Mouse (Mus musculus): ENCODE results near the gene Arfgap1.

The Arfgap1 gene

GRCm38 (mm10) chr2:180985635-180986034 lies 18.6 kb downstream of the Arfgap1 start:
- no peak for DNase-seq (ENCODE audit: low spot score in 2 of 2)

DNA sequence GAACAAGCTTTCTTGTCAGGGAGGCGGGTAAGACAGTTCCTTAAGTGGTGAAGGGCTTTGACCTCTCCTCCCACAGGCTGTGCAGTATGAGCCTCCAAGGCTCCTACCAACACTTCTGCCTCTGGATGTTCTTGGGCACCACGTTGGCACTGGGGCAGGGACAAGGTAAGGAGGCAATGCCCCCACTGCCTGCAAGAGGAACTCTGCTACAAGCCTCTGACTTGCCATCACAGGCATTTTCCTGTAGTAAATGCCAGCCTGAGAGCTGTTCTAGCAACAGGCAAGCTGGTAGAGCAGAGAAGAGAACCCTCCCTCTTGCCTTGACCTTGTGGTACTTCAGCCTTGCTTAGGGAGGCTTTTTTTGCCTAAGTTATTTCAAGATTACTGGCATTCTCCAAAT lies 19.4 kb downstream of the Arfgap1 start, which contains the start of gene Col20a1:
Col20a1 (plus strand) TSS at position 87 of the 400 bp plus-strand sequence.
- no peak for DNase-seq (ENCODE audit: low spot score in 2 of 2)

GRCm38 (mm10) chr2:180987001-180987400 lies 20.0 kb downstream of the Arfgap1 start:
- no peak for DNase-seq (ENCODE audit: low spot score in 2 of 2)

- no peak for DNase-seq (ENCODE audit: low spot score in 2 of 2)
Observed at GRCm38 (mm10) chr2:180987432-180988030, 20.5 kb downstream of the Arfgap1 start.

DNA sequence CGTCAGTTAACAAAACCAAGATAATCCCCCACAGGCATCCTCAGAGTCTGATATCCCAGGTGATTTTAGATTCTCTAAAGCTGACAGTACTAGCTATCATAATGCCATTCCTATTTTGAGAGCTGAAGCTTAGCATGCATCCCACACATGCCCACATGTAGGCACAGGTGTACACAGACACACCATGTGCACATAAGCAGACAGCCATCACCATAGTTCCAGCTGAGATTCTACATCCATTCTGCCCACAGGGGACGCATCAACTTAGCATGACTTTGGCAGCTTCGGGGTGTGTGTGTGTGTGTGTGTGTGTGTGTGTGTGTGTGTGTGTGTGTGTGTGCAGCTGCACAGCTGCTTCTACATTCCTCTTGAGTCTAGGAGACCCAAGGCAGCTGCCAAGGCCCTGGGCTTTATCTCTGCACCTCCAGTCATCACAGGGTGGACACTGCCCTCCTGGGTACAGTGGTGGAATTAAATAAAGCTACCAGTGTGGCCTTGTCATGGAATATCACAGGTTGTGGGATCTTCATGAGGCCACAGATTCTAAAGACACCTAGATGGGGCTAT lies 21.4 kb downstream of the Arfgap1 start:
- DNase-seq (ENCODE audit: low spot score in 2 of 2): no peak

DNA sequence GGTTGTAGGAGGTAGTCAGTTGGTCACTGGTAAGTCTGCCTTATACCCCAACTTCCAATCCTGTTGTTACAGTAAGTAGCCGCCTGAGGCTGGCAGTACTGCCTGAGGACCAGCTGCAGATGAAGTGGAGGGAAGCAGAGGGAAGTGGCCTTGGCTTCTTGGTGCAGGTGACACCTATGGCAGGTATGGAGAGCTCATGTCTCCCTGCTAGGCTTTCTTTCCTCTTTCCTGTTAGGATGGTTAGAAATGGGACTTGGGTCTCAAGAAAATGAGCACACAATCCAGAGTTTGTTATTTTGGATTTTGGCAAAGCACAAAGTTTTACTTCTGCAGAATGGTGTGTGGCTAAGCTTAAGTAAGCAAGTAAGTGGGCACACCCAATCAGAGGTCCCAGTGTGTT lies 21.9 kb downstream of the Arfgap1 start:
- no peak for DNase-seq (ENCODE audit: low spot score in 2 of 2)

DNA sequence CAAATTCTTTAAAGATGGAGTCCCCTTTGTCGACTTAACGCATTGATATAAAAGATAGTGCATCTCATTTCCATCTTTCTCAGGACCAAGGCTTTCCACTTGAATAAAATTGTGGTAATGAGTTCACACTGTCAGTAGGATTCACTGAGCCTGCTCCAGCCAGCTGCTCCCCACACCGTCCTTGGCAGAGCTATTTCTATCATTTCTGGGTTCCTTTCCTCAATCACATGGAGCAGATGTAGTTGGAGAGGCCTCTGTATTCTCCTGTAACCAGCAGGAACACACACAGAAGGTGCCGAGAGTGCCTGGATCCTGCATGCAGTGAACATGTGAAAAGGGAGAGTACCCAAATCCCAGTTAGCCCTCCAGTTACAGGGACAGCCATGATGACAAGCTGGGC lies 23.3 kb downstream of the Arfgap1 start:
- DNase-seq (ENCODE audit: low spot score in 2 of 2): no peak

- DNase-seq (ENCODE audit: low spot score in 2 of 2): no peak
Observed at GRCm38 (mm10) chr2:180994360-180994759, 27.3 kb downstream of the Arfgap1 start.

DNA sequence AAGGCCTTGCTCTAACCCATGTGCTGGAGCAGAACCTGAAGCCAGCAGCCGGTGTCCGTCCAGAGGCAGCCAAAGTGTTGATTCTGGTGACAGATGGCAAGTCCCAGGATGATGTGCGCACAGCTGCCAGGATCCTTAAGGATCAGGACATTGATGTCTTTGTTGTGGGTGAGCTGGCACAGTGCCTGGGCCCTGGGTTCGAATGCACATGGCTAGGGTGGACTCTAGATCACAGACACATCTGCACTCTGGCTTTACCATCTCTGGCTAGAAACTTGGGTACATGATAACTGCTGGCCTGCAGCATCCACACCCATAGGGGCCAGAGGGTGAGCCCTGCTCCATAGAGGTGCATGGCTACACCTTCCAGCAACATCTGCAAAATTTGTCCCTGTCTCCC lies 28.4 kb downstream of the Arfgap1 start:
- no peak for DNase-seq (ENCODE audit: low spot score in 2 of 2)

DNA sequence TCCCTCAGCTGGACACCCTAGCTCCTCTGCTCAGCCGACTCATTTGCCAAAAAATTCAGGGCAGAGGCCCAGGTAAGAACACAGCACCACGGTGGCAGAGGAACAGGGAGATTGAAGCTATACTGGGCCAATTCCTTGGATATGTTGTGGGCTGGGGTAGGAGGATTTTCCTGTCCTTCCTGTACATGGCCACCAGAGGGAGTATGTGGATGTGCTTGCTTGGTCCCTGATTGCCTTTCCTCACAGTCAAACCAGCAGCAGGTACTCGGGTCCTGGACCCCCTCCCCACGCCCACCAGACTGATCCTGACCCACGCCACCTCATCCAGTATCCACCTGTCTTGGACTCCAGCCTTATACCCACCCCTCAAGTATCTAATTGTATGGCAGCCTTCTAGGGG lies 29.4 kb downstream of the Arfgap1 start:
- peak; percentile 42 to 60 for DNase-seq (ENCODE audit: low spot score in 2 of 2)

DNA sequence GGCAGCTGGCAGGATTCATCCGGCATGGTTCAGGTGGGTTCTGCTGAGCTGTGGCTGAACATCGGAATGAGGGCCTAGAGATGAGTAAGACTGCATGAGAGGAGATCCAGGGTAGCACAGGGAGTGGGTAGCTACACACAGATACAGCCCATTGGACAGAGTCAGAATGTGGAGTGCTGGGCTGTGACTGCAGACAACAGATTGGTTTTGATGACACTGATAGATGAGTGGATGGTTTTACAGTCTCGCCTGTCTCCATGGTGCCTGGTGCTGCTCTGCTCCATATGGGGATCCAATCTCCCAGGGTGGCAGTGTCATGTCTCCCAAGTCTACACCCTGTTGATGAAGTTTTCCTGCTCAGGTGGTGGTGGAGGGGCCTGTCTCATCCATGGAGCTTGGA lies 29.9 kb downstream of the Arfgap1 start:
- no peak for DNase-seq (ENCODE audit: low spot score in 2 of 2)

DNA sequence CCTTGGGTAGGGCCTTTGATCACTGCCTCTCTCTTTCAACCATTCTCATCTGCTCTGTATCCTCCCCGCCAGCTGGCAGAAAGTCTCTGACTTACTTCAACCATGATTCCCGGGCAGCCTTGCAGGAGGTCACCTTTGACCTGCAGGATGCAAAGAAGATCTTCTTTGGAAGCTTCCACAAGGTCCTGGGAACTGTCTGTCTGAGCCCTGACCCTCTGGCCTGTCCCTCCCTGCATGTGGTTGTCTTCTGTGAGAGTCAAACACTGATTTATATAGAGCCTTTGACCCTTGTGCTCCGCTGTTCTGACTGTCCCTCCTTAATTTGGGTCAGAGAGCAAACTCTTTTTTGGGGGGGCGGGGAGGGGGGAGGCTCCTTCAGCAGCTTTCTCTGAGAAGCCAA lies 40.0 kb downstream of the Arfgap1 start:
- DNase-seq (ENCODE audit: low spot score in 2 of 2): no peak

DNA sequence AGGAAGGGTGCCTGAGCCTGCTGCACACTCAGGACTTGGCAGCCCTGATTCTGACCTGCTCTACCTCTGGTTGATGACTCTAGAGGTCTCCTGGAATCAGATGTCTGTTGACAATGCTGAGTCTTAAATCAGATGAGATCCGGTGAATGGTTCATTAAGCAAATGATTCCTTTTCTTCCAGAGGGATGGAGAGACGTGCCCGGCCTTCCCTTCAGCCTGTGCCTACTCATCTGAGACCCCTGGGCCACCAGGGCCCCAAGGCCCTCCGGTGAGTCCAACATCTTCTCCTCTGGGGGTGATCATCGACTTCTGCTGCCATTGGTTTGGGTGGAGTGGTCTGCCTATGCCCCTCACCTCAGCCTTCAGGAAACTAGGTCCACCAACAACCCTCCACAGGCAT lies 41.3 kb downstream of the Arfgap1 start:
- no peak for DNase-seq (ENCODE audit: low spot score in 2 of 2)

- no peak for DNase-seq (ENCODE audit: low spot score in 2 of 2)
Observed at GRCm38 (mm10) chr2:181031406-181031934, 64.4 kb downstream of the Arfgap1 start.
